Mouse (Mus musculus): ENCODE measurements around the gene Zfp879. TPM values are rescaled to one million over a fixed set of nuclear protein-coding genes. Genes with fewer than 3 reads are reported as not detected.

Gene Zfp879
- total RNA-seq, 2 experiments from 2014 or later: 0.38 to 0.62 TPM

Other genes starting within 250 kb of the Zfp879 start
- gene Adamts2, start 239.5 kb downstream of the Zfp879 start, total RNA-seq (2021): 10 to 100 TPM; 28.5 to 32.0 TPM
- gene Zfp354c, start 13.8 kb downstream of the Zfp879 start, total RNA-seq (2021): 10 to 100 TPM in 1 of 2 experiments, 1 to 10 TPM in 1; 9.8 to 10.1 TPM
- not detected for gene Grm6, start 9.1 kb upstream of the Zfp879 start, total RNA-seq (2021)
- 1 to 10 TPM; 1.4 to 1.5 TPM for gene Zfp454, start 46.1 kb upstream of the Zfp879 start, total RNA-seq (2021)
- 1 to 10 TPM; 2.8 to 3.7 TPM for gene Zfp2, start 74.6 kb upstream of the Zfp879 start, total RNA-seq (2021)
- under 1 TPM; 0.88 to 0.92 TPM for gene Zfp354b, start 90.1 kb upstream of the Zfp879 start, total RNA-seq (2021)
- not detected for gene 4933414I15Rik, start 102.2 kb upstream of the Zfp879 start, total RNA-seq (2021)
- gene Prop1, start 112.2 kb upstream of the Zfp879 start, total RNA-seq (2021): not detected
- gene Olfr1378, start 125.0 kb upstream of the Zfp879 start, total RNA-seq (2021): not detected
- not detected for gene Olfr1377, start 140.4 kb upstream of the Zfp879 start, total RNA-seq (2021)
- gene Olfr51, start 162.0 kb upstream of the Zfp879 start, total RNA-seq (2021): not detected
- not detected for gene Olfr54, start 172.7 kb upstream of the Zfp879 start, total RNA-seq (2021)
- gene Olfr1375, start 206.6 kb upstream of the Zfp879 start, total RNA-seq (2021): not detected
- 1 to 10 TPM; 2.1 to 2.2 TPM for gene Zfp354a, start 217.7 kb upstream of the Zfp879 start, total RNA-seq (2021)